Mouse (Mus musculus) left cerebral cortex, adult 2 months (tissue): ENCODE measurements around the gene March8. TPM values are rescaled to one million over a fixed set of nuclear protein-coding genes. Genes with fewer than 3 reads are reported as not detected.

Source experiments
- DNase-seq, 2 experiments: peaks; one replicate each; pipeline ENCODE4 v3.0.0; 2021 to 2022; ENCODE audit warnings: low spot score in 2 of 2, mixed read lengths in 1 of 2; ENCODE audit errors: extremely low spot score in 1 of 2
- H3K27ac ChIP-seq: fragments of 200-600 bp; 2 replicates; pipeline ENCODE4 v1.8.1; 2022
- H3K4me3 ChIP-seq: fragments of 200-600 bp; 2 replicates; pipeline ENCODE4 v1.8.1; 2022
- CTCF ChIP-seq: fragments of 200-600 bp; IDR thresholded peaks from 2 replicates; pipeline ENCODE4 v1.8.1; 2022; ENCODE audit warnings: antibody characterized with exemption, mild to moderate bottlenecking, moderate library complexity
- intact Hi-C: fragments of 180-260 bp; cut with DNase I; formaldehyde crosslinking; loops from one replicate; pipeline ENCODE4 v1.15.1; 2025
- total RNA-seq, 2 experiments: library from RNA; stranded (reverse); gene quantifications; 2 replicates each; pipeline ENCODE4 v1.2.3; 2021

Gene March8
- total RNA-seq, 2 experiments from 2014 or later = 45.5 to 49.5 TPM

GRCm38 (mm10) chr6:116378892-116379291 lies 41.1 kb downstream of the March8 start:
- intact Hi-C loops = no loop called here
- no peak overlapping the region for H3K4me3 ChIP-seq
- no peak for TF ChIP-seq CTCF
- no peak for DNase-seq
- no peak overlapping the region for H3K27ac ChIP-seq

GRCm38 (mm10) chr6:116380157-116380556 lies 42.3 kb downstream of the March8 start:
- intact Hi-C loops = no loop called here
- no peak overlapping the region for H3K27ac ChIP-seq
- TF ChIP-seq CTCF = no peak
- no peak overlapping the region for H3K4me3 ChIP-seq
- DNase-seq = no peak

GRCm38 (mm10) chr6:116381605-116382004 lies 43.8 kb downstream of the March8 start:
- no peak for DNase-seq
- intact Hi-C loops = no loop called here
- TF ChIP-seq CTCF = no peak
- H3K4me3 ChIP-seq = no peak overlapping the region
- H3K27ac ChIP-seq = no peak overlapping the region

GRCm38 (mm10) chr6:116383582-116383981 lies 45.8 kb downstream of the March8 start:
- DNase-seq = no peak
- Histone ChIP-seq H3K4me3 (no peak overlapping the region), H3K27ac (no peak overlapping the region)
- intact Hi-C loops = loop anchor here (1.0 kb wide), 1 partner anchor 43 kb away; no protein-coding TSS in a partner anchor
- TF ChIP-seq CTCF = no peak

- intact Hi-C loops = no loop called here
- no peak for TF ChIP-seq CTCF
- Histone ChIP-seq H3K4me3 (no peak overlapping the region), H3K27ac (peak overlapping the region; percentile 4; the same call in 1 of the 2 replicates)
- no peak for DNase-seq
These were observed 47.6 kb downstream of the March8 start for GRCm38 (mm10) chr6:116385194-116386044.

- TF ChIP-seq CTCF = no peak
- no peak for DNase-seq
- Histone ChIP-seq H3K4me3 (no peak overlapping the region), H3K27ac (peak overlapping the region; percentile 38; the same call in 1 of the 2 replicates)
- intact Hi-C loops = no loop called here
These were observed 48.2 kb downstream of the March8 start for GRCm38 (mm10) chr6:116386045-116386415.

GRCm38 (mm10) chr6:116386506-116386905 lies 48.7 kb downstream of the March8 start:
- intact Hi-C loops = no loop called here
- Histone ChIP-seq H3K4me3 (no peak overlapping the region), H3K27ac (peak overlapping the region; percentile 38; the same call in 1 of the 2 replicates)
- TF ChIP-seq CTCF = no peak
- no peak for DNase-seq

GRCm38 (mm10) chr6:116388068-116388467 lies 50.2 kb downstream of the March8 start:
- no peak for DNase-seq
- TF ChIP-seq CTCF = no peak
- intact Hi-C loops = no loop called here
- H3K4me3 ChIP-seq = no peak overlapping the region
- no peak overlapping the region for H3K27ac ChIP-seq

- intact Hi-C loops = no loop called here
- no peak for TF ChIP-seq CTCF
- DNase-seq = no peak
- H3K4me3 ChIP-seq = no peak overlapping the region
- H3K27ac ChIP-seq = no peak overlapping the region
These were observed 51.7 kb downstream of the March8 start for GRCm38 (mm10) chr6:116389481-116389880.

- DNase-seq = no peak
- intact Hi-C loops = no loop called here
- Histone ChIP-seq H3K27ac (no peak overlapping the region), H3K4me3 (no peak overlapping the region)
- no peak for TF ChIP-seq CTCF
These were observed 57.3 kb downstream of the March8 start for GRCm38 (mm10) chr6:116394916-116395648.

- no peak for DNase-seq
- no peak overlapping the region; the same call in 1 of the 2 replicates for H3K27ac ChIP-seq
- no peak overlapping the region for H3K4me3 ChIP-seq
- no peak for TF ChIP-seq CTCF
- intact Hi-C loops = no loop called here
These were observed 59.8 kb downstream of the March8 start for GRCm38 (mm10) chr6:116397621-116398020.

GRCm38 (mm10) chr6:116398136-116398535 lies 60.3 kb downstream of the March8 start:
- no peak overlapping the region; the same call in 1 of the 2 replicates for H3K27ac ChIP-seq
- H3K4me3 ChIP-seq = no peak overlapping the region
- DNase-seq = no peak
- intact Hi-C loops = no loop called here
- no peak for TF ChIP-seq CTCF
